Mouse (Mus musculus): ENCODE measurements around the gene Zfp853.

Zfp853 gene

GRCm38 (mm10) chr5:143253186-143253880, 40.1 kb downstream of the Zfp853 start:
- DNase-seq (ENCODE audit: extremely low spot score), result peak; percentile 42

GRCm38 (mm10) chr5:143252791-143253185, 40.6 kb downstream of the Zfp853 start:
- no peak for DNase-seq (ENCODE audit: extremely low spot score)

DNA sequence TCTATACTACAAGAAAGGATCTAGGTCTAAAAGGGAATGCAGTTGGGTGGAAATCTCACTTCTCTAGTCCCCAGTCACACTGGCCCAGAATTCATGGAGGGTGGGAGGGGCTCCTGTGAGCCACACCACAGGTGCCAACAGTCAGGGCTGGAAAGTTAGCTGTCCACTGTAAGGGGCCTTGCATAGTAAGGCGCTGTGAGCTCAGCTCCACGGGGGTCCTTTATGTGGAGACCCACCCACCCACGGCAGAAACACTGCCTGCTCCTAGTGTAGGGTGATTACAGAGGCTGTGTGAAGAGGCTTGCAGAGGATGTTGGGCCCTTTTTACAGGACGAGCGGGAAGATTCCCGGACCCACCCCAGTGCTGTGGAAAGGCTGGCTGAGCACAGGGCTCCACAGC, 41.4 kb downstream of the Zfp853 start:
- DNase-seq (ENCODE audit: extremely low spot score), result no peak

- no peak for DNase-seq (ENCODE audit: extremely low spot score)
Measured at GRCm38 (mm10) chr5:143244926-143245325, 48.5 kb downstream of the Zfp853 start.

All from embryo, embryonic 9.5 days (tissue).